Mouse (Mus musculus) myocyte (in vitro differentiated cells): ENCODE results near the gene Gm5737. TPM values are rescaled to one million over a fixed set of nuclear protein-coding genes. Genes with fewer than 3 reads are reported as not detected.
A peak's percentile ranks its signal among the peaks of the same experiment; 100 is the strongest.

Experiments used
- H3K27me3 ChIP-seq: one replicate; pipeline ENCODE4 v1.6.1; 2011; ENCODE audit not compliant: control insufficient read depth, insufficient read depth, insufficient read length
- H3K36me3 ChIP-seq: one replicate; pipeline ENCODE4 v1.6.1; 2011; ENCODE audit not compliant: control insufficient read depth, insufficient read depth
- H3K4me2 ChIP-seq: one replicate; pipeline ENCODE4 v1.6.1; 2011; ENCODE audit warnings: low read depth, control low read depth
- H3K4me3 ChIP-seq: one replicate; pipeline ENCODE4 v1.5.1; 2011; ENCODE audit warnings: mild to moderate bottlenecking, control low read depth, moderate library complexity
- H3K79me2 ChIP-seq: one replicate; pipeline ENCODE4 v1.6.1; 2011; ENCODE audit not compliant: control insufficient read depth, insufficient read depth
- H3ac ChIP-seq: one replicate; pipeline ENCODE4 v1.6.1; 2011; ENCODE audit not compliant: control insufficient read depth, insufficient read length
- CEBPB ChIP-seq: IDR thresholded peaks from 2 replicates; pipeline ENCODE4 v1.6.1; 2011; ENCODE audit warnings: mild to moderate bottlenecking, moderate library complexity; ENCODE audit not compliant: poor library complexity, insufficient read depth, severe bottlenecking
- E2F4 ChIP-seq: IDR thresholded peaks from one replicate; pipeline ENCODE4 v1.6.1; 2011; ENCODE audit warnings: mild to moderate bottlenecking, control low read depth, moderate library complexity; ENCODE audit not compliant: insufficient read depth
- MAX ChIP-seq: IDR thresholded peaks from one replicate; pipeline ENCODE4 v1.6.1; 2011; ENCODE audit warnings: low read depth, mild to moderate bottlenecking, control low read depth
- MYOD1 ChIP-seq, 3 experiments: IDR thresholded peaks; one replicate each; pipeline ENCODE4 v1.6.1; 2011; ENCODE audit warnings: control low read depth in 2 of 3, low read depth in 2 of 3, mild to moderate bottlenecking in 2 of 3, moderate library complexity in 1 of 3; ENCODE audit not compliant: insufficient read length in 2 of 3, control insufficient read depth in 1 of 3
- MYOG ChIP-seq, 3 experiments: IDR thresholded peaks; one replicate each; pipeline ENCODE4 v1.6.1; 2011; ENCODE audit warnings: control low read depth in 2 of 3, low read depth in 2 of 3, mild to moderate bottlenecking in 2 of 3; ENCODE audit not compliant: insufficient read length in 2 of 3, control insufficient read depth in 1 of 3, insufficient read depth in 1 of 3
- POLR2A ChIP-seq: IDR thresholded peaks from one replicate; pipeline ENCODE4 v1.6.1; 2011; ENCODE audit warnings: low read depth, mild to moderate bottlenecking, control low read depth, moderate library complexity; ENCODE audit not compliant: insufficient read length
- POLR2AphosphoS2 ChIP-seq: IDR thresholded peaks from one replicate; pipeline ENCODE4 v1.6.1; 2011; ENCODE audit warnings: low read depth, control low read depth; ENCODE audit not compliant: insufficient read length
- REST ChIP-seq: IDR thresholded peaks from one replicate; pipeline ENCODE4 v1.6.1; 2011; ENCODE audit warnings: mild to moderate bottlenecking, control low read depth, moderate library complexity; ENCODE audit not compliant: insufficient read depth, insufficient read length
- SRF ChIP-seq: IDR thresholded peaks from one replicate; pipeline ENCODE4 v1.6.1; 2011; ENCODE audit warnings: low read depth; ENCODE audit not compliant: control insufficient read depth, insufficient read length
- TCF12 ChIP-seq: IDR thresholded peaks from one replicate; pipeline ENCODE4 v1.6.1; 2011; ENCODE audit warnings: mild to moderate bottlenecking, control low read depth; ENCODE audit not compliant: poor library complexity, insufficient read depth, severe bottlenecking
- TCF3 ChIP-seq: IDR thresholded peaks from one replicate; pipeline ENCODE4 v1.6.1; 2011; ENCODE audit warnings: low read depth, control low read depth; ENCODE audit not compliant: insufficient read length
- USF1 ChIP-seq: IDR thresholded peaks from one replicate; pipeline ENCODE4 v1.6.1; 2011; ENCODE audit warnings: low read depth, mild to moderate bottlenecking, control low read depth, moderate library complexity
- polyA plus RNA-seq: library from polyadenylated mRNA; unstranded; fragments of >200 nt; fragmentation: generic; extraction: Trizol; gene quantifications from one replicate; pipeline ENCODE4 v1.2.1, GENCODE M21; 2012; ENCODE audit warnings: missing spikeins

The Gm5737 gene
- polyA plus RNA-seq, 1 experiment = not detected

DNA sequence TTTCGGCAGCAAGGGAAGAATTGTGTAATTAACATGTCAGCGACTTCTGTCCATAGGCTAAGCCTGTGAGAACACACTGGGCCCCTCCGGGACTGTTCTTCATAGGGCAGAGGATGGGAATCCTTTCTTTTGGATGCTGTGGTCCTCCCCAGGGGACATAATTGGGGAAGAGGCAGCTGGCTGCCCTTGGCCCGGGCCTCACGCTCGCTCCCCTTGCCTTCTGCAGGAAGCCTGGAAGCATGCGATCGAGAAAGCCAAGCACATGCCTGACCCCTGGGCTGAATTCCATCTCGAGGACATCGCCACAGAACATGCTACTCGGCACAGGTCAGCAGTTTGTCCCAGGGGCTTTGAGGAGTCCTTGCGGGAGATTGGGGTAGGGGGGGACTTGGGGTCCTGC lies 60.9 kb downstream of the Gm5737 start:
- H3K79me2 ChIP-seq = peaks cover 4% of the 10 kb centered on the region
- H3K4me2 ChIP-seq = no peak overlapping the region
- H3ac ChIP-seq = no peak overlapping the region
- H3K4me3 ChIP-seq = no peak overlapping the region
- H3K27me3 ChIP-seq = no peaks in the 10 kb centered on the region
- TF ChIP-seq USF1 = no peak
- H3K36me3 ChIP-seq = peaks cover 4% of the 10 kb centered on the region

DNA sequence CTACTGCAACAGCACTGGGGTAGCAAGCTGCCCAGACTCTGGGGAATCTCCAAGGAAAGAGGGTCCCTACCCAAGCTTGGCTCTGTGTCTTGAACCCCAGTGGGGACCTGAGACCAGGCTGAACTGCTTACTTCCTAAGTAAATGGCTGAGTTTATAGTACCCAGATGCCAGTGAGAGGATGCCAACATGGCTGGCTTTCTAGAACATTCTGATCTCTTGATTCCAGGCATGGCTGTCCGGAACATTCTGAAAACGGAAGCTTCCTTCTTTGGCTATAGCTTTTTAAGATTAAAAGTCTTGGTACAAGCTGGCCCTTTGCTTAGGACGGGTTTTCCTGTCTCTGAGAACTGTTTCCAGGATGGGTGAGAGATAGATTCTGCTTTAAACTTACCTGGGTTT lies 61.9 kb downstream of the Gm5737 start:
- TF ChIP-seq E2F4 (no peak), USF1 (no peak), MAX (no peak), TCF3 (no peak)
- Histone ChIP-seq H3ac (no peak overlapping the region), H3K4me3 (no peak overlapping the region), H3K36me3 (peaks cover 4% of the 10 kb centered on the region), H3K4me2 (no peak overlapping the region), H3K79me2 (no peaks in the 10 kb centered on the region), H3K27me3 (no peaks in the 10 kb centered on the region)

DNA sequence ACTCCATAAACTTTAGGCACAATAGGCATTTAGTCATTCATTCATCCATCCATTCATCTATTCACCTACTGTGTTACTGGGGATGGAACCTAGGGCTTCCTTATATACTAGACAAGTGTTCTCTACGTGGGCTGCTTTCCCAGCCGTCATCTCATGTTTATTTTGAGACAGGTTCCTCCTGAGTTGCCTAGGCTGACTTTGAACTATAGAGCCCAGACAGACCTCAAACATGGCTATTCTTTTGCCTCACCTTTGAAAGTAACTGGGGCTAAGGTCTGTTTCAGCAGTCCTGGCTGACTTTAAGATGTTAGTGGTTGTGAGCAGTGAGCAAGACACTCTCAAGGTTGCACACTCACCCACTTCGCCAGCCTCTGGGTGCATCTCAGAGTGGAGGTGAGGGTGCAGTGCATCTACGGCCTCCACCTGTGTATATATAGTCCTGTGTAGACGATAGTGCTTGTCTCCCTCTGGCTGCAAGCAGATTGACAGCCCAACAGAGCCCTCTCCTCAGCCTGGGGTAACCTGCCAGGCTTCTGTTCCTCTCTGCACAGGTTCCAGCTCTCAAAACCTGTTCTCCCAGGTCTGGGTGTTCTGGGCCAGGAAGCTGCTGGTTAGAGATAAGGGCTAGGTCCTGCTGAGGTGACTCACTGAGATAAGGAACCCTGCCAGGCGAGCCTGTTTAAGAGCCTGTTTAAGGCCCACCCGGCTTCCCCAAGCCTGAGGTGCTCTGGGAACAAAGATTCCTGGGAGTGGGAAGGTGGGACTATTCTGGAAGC lies 62.8 kb downstream of the Gm5737 start:
- no peaks in the 10 kb centered on the region for H3K79me2 ChIP-seq

DNA sequence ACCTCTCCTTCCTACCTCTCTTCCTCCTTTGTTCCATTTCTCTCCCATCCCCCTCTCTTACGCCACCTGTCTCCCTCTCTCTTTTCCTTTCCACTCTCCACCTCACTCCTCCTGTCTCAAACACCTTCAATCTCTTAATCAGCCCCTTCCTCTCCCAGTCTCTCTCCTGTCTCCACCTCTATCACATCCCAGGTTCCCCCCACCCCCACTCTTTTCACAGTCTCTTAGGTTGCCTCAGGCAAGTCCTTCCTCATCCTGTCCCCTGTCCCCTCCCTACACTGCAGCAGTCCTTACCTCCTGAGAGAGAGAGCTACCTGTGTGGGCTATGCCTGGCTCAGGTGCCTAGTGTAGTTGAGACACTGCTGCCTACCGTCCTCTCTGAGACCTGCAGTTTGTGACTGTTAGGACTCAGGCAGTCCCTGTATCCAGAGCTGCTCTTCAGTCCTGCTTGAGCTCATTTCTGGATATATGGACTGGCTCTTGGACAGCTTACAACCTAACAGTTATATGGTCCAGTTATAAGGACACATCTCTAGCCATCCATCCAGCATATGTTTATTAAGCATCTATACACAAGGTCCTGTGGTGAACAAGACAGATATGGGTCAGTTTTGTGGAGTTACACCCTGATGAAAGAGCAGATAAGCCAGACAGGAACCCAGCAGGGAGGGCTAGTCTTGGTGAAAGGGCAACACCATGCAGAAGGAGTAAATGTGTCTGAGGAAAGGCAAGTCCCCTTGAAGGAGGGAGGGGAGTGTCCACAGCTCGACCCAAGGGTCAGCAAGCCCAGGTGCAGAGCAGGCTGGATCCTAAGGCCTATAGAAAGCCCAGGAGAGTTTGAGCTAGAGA lies 63.6 kb downstream of the Gm5737 start:
- TF ChIP-seq MAX = no peak
- no peak for TF ChIP-seq TCF12
- TF ChIP-seq SRF = no peak
- TF ChIP-seq TCF3 = no peak
- TF ChIP-seq POLR2AphosphoS2 = no peak
- TF ChIP-seq E2F4 = no peak
- no peak for TF ChIP-seq POLR2A
- TF ChIP-seq MYOD1 (IDR thresholded peaks at IDR 0.05; ENCODE audit: control insufficient read depth in 1 of 3, insufficient read length in 2 of 3, low read depth in 2 of 3) = no peak
- TF ChIP-seq USF1 = no peak
- no peak for TF ChIP-seq REST
- no peak for TF ChIP-seq MYOG (IDR thresholded peaks at IDR 0.05; ENCODE audit: control insufficient read depth in 1 of 3, insufficient read depth in 1 of 3, insufficient read length in 2 of 3, low read depth in 2 of 3)
- no peak for TF ChIP-seq CEBPB
- H3K36me3 ChIP-seq = peaks cover 4% of the 10 kb centered on the region

More for the DNA sequence above, 62.8 kb downstream of the Gm5737 start:
- Histone ChIP-seq H3ac (no peak overlapping the region), H3K4me3 (no peak overlapping the region), H3K36me3 (peaks cover 4% of the 10 kb centered on the region), H3K4me2 (no peak overlapping the region), H3K27me3 (no peaks in the 10 kb centered on the region)
- TF ChIP-seq SRF = no peak
- TF ChIP-seq MYOD1 (IDR thresholded peaks at IDR 0.05; ENCODE audit: control insufficient read depth in 1 of 3, insufficient read length in 2 of 3, low read depth in 2 of 3) = no peak
- TF ChIP-seq POLR2AphosphoS2 = no peak
- TF ChIP-seq TCF3 = no peak
- TF ChIP-seq MYOG (IDR thresholded peaks at IDR 0.05; ENCODE audit: control insufficient read depth in 1 of 3, insufficient read depth in 1 of 3, insufficient read length in 2 of 3, low read depth in 2 of 3) = no peak
- no peak for TF ChIP-seq REST
- no peak for TF ChIP-seq TCF12
- no peak for TF ChIP-seq USF1
- TF ChIP-seq E2F4 = no peak
- no peak for TF ChIP-seq POLR2A
- TF ChIP-seq MAX = no peak

DNA sequence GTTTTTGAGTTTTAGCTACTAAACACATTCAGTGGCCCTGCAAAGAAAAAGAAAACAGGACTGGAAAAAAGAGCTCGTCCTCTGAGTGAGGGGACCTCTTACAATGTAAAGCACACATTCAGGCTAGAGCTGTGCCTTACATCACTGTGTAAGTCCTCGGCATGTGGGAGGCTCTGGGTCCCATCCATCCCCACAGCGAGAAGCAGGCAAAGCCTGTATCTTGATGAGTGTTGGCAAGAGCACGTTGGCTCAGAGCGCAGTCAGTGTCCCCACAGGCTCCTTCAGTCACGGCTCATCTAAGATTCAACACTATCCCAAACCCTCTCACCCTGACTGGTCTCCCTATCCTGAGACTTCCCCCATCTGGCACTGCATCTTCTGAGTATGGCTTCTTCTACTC lies 66.1 kb downstream of the Gm5737 start:
- Histone ChIP-seq H3K27me3 (no peaks in the 10 kb centered on the region), H3K79me2 (no peaks in the 10 kb centered on the region), H3K36me3 (peaks cover 4% of the 10 kb centered on the region), H3K4me2 (peak overlapping the region; percentile 35), H3ac (no peak overlapping the region), H3K4me3 (no peak overlapping the region)
- TF ChIP-seq TCF12 (no peak), SRF (no peak), MAX (no peak), MYOD1 (IDR thresholded peaks at IDR 0.05; ENCODE audit: control insufficient read depth in 1 of 3, insufficient read length in 2 of 3, low read depth in 2 of 3) (no peak), E2F4 (no peak), POLR2AphosphoS2 (no peak), TCF3 (no peak), REST (no peak), POLR2A (no peak), CEBPB (no peak), USF1 (no peak), MYOG (IDR thresholded peaks at IDR 0.05; ENCODE audit: control insufficient read depth in 1 of 3, insufficient read depth in 1 of 3, insufficient read length in 2 of 3, low read depth in 2 of 3) (no peak)

More for the DNA sequence above, 63.6 kb downstream of the Gm5737 start:
- Histone ChIP-seq H3ac (no peak overlapping the region), H3K4me2 (no peak overlapping the region), H3K79me2 (no peaks in the 10 kb centered on the region), H3K27me3 (no peaks in the 10 kb centered on the region), H3K4me3 (no peak overlapping the region)
